Mouse (Mus musculus): ENCODE results near the gene Crhr1. TPM values are rescaled to one million over a fixed set of nuclear protein-coding genes. Genes with fewer than 3 reads are reported as not detected.

Crhr1 gene
- polyA plus RNA-seq, 1 experiment, result not detected

DNA sequence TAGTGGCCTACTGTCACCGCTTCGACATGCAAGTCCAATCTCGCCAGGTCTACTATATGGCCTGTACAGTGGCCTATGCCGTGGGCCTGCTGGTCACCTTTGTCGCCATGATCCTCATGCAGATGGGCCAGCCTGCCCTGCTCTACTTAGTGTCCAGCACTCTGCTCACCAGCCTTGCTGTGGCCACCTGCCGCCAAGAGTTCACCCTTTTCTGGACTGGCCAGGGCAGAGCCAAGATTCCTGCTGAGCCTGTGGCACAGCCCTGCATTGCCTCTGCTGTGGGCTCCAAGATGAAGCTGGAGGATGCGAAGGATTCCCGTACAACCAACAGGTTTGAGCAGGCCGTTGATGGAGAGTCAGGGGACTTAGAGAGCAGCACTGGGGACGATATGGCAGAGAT lies 55.1 kb downstream of the Crhr1 start:
- Histone ChIP-seq H3K4me1 (ENCODE audit: control insufficient read depth, insufficient read depth, insufficient read length, low read length) (no peaks in the 10 kb centered on the region), H3K4me3 (ENCODE audit: low read depth, low read length) (no peak overlapping the region), H3K27me3 (ENCODE audit: control insufficient read depth, insufficient read depth, low read length) (no peaks in the 10 kb centered on the region), H3K36me3 (ENCODE audit: control insufficient read depth, insufficient read depth, low read length) (no peaks in the 10 kb centered on the region), H3K27ac (ENCODE audit: insufficient read depth, low read depth, low read length) (no peak overlapping the region)
- TF ChIP-seq CTCF (IDR thresholded peaks at IDR 0.05; ENCODE audit: extremely low read depth, insufficient read length, insufficient replicate concordance, low read depth, low read length), result no peak
- TF ChIP-seq POLR2A (IDR thresholded peaks at IDR 0.05; ENCODE audit: low read depth, low read length), result no peak
- 92% methylated on average over 10 of the region's 10 CpGs for WGBS

DNA sequence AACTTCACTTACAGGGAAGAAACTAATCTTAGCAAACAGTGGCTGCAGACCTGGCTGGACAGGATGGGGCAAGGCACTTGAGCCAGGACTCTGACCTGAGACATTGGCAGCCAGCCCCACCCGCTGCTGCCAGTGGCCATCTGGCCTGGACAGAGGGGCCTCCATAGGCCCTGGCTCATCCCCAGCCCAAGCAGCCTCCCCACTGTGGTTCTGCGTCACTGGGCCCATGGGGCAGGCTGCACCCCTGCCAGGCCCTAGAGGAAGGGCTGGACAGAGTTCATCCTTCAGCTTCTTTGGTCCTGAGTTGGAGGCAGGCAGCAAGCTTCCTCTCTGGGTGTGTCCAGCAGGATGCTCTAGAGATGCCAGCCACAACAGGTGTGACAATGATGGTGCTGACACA lies 57.4 kb downstream of the Crhr1 start:
- H3K27ac ChIP-seq (ENCODE audit: insufficient read depth, low read depth, low read length), result no peak overlapping the region
- H3K36me3 ChIP-seq (ENCODE audit: control insufficient read depth, insufficient read depth, low read length), result no peaks in the 10 kb centered on the region
- TF ChIP-seq POLR2A (IDR thresholded peaks at IDR 0.05; ENCODE audit: low read depth, low read length) (no peak), CTCF (IDR thresholded peaks at IDR 0.05; ENCODE audit: extremely low read depth, insufficient read length, insufficient replicate concordance, low read depth, low read length) (no peak)
- no peaks in the 10 kb centered on the region for H3K27me3 ChIP-seq (ENCODE audit: control insufficient read depth, insufficient read depth, low read length)
- H3K4me3 ChIP-seq (ENCODE audit: low read depth, low read length), result no peak overlapping the region
- WGBS, result 64% methylated on average over 2 of the region's 2 CpGs
- H3K4me1 ChIP-seq (ENCODE audit: control insufficient read depth, insufficient read depth, insufficient read length, low read length), result no peaks in the 10 kb centered on the region

- no peaks in the 10 kb centered on the region for H3K27me3 ChIP-seq (ENCODE audit: control insufficient read depth, insufficient read depth, low read length)
- H3K27ac ChIP-seq (ENCODE audit: insufficient read depth, low read depth, low read length), result no peak overlapping the region
- no peak overlapping the region for H3K4me3 ChIP-seq (ENCODE audit: low read depth, low read length)
- H3K36me3 ChIP-seq (ENCODE audit: control insufficient read depth, insufficient read depth, low read length), result no peaks in the 10 kb centered on the region
- WGBS, result 69% methylated on average over 11 of the region's 11 CpGs
- TF ChIP-seq CTCF (IDR thresholded peaks at IDR 0.05; ENCODE audit: extremely low read depth, insufficient read length, insufficient replicate concordance, low read depth, low read length) (no peak), POLR2A (IDR thresholded peaks at IDR 0.05; ENCODE audit: low read depth, low read length) (no peak)
- H3K4me1 ChIP-seq (ENCODE audit: control insufficient read depth, insufficient read depth, insufficient read length, low read length), result no peaks in the 10 kb centered on the region
Observed at GRCm38 (mm10) chr11:104195382-104195781, 62.7 kb downstream of the Crhr1 start.

GRCm38 (mm10) chr11:104195791-104196190 lies 63.1 kb downstream of the Crhr1 start:
- H3K4me3 ChIP-seq (ENCODE audit: low read depth, low read length), result no peak overlapping the region
- no peaks in the 10 kb centered on the region for H3K36me3 ChIP-seq (ENCODE audit: control insufficient read depth, insufficient read depth, low read length)

DNA sequence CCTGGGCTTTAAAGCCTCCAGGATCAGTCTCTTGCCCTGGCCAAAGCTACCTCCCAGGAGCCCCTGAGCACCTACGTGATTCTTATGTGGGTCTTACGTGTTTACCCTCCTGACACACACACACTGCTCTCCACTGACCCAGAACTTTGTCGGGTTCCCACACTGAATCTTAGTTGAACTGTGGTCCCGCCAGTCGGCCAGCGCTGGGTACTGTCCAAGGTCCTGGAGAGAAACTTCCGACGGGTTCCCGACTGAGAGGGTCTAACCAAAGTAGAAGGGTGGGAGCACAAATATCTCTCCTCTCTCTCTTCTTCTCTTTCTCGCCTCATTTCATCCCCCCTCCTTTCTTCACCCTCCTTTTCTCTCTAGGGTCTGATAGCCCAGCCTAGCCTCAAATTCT lies 65.2 kb downstream of the Crhr1 start:
- no peak for TF ChIP-seq POLR2A (IDR thresholded peaks at IDR 0.05; ENCODE audit: low read depth, low read length)
- no peak for TF ChIP-seq CTCF (IDR thresholded peaks at IDR 0.05; ENCODE audit: extremely low read depth, insufficient read length, insufficient replicate concordance, low read depth, low read length)
- no peaks in the 10 kb centered on the region for H3K4me1 ChIP-seq (ENCODE audit: control insufficient read depth, insufficient read depth, insufficient read length, low read length)
- no peaks in the 10 kb centered on the region for H3K27me3 ChIP-seq (ENCODE audit: control insufficient read depth, insufficient read depth, low read length)
- H3K4me3 ChIP-seq (ENCODE audit: low read depth, low read length), result no peak overlapping the region
- 2% methylated on average over 10 of the region's 10 CpGs for WGBS
- no peak overlapping the region for H3K27ac ChIP-seq (ENCODE audit: insufficient read depth, low read depth, low read length)
- no peaks in the 10 kb centered on the region for H3K36me3 ChIP-seq (ENCODE audit: control insufficient read depth, insufficient read depth, low read length)

More at GRCm38 (mm10) chr11:104195791-104196190, 63.1 kb downstream of the Crhr1 start:
- TF ChIP-seq POLR2A (IDR thresholded peaks at IDR 0.05; ENCODE audit: low read depth, low read length), result no peak
- peak; percentile 54; the same call in 1 of the 2 replicates for TF ChIP-seq CTCF (IDR thresholded peaks at IDR 0.05; ENCODE audit: extremely low read depth, insufficient read length, insufficient replicate concordance, low read depth, low read length)
- no peaks in the 10 kb centered on the region for H3K4me1 ChIP-seq (ENCODE audit: control insufficient read depth, insufficient read depth, insufficient read length, low read length)
- H3K27ac ChIP-seq (ENCODE audit: insufficient read depth, low read depth, low read length), result no peak overlapping the region
- no peaks in the 10 kb centered on the region for H3K27me3 ChIP-seq (ENCODE audit: control insufficient read depth, insufficient read depth, low read length)
- 9% methylated on average over 9 of the region's 9 CpGs for WGBS

DNA sequence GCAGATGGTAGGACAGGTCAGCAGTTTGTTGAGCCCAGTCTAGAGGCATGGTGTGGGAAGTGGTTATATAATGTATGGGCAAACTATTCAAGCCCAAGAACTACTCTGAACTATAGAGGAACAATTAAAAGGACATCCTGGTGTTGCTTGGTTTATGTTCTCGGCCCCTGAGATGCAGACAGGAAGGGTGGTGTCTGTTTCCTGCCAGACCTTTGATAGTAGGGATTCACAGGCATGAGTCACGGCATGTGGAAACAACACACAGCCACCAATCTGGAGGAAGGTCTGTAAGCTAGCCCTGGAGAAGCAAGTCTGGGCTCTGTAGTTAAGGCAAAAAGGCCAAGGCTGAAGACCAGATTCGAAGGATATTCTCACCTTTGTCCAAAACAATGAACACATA lies 70.6 kb downstream of the Crhr1 start:
- WGBS, result 71% methylated on average over 3 of the region's 3 CpGs
- TF ChIP-seq CTCF (IDR thresholded peaks at IDR 0.05; ENCODE audit: extremely low read depth, insufficient read length, insufficient replicate concordance, low read depth, low read length) (no peak), POLR2A (IDR thresholded peaks at IDR 0.05; ENCODE audit: low read depth, low read length) (no peak)
- H3K27ac ChIP-seq (ENCODE audit: insufficient read depth, low read depth, low read length), result no peak overlapping the region
- no peak overlapping the region for H3K4me3 ChIP-seq (ENCODE audit: low read depth, low read length)
- H3K36me3 ChIP-seq (ENCODE audit: control insufficient read depth, insufficient read depth, low read length), result no peaks in the 10 kb centered on the region
- no peaks in the 10 kb centered on the region for H3K27me3 ChIP-seq (ENCODE audit: control insufficient read depth, insufficient read depth, low read length)
- no peaks in the 10 kb centered on the region for H3K4me1 ChIP-seq (ENCODE audit: control insufficient read depth, insufficient read depth, insufficient read length, low read length)

- Histone ChIP-seq H3K4me3 (ENCODE audit: low read depth, low read length) (no peak overlapping the region), H3K4me1 (ENCODE audit: control insufficient read depth, insufficient read depth, insufficient read length, low read length) (no peaks in the 10 kb centered on the region), H3K27ac (ENCODE audit: insufficient read depth, low read depth, low read length) (no peak overlapping the region), H3K27me3 (ENCODE audit: control insufficient read depth, insufficient read depth, low read length) (no peaks in the 10 kb centered on the region), H3K36me3 (ENCODE audit: control insufficient read depth, insufficient read depth, low read length) (no peaks in the 10 kb centered on the region)
- no peak for TF ChIP-seq CTCF (IDR thresholded peaks at IDR 0.05; ENCODE audit: extremely low read depth, insufficient read length, insufficient replicate concordance, low read depth, low read length)
- TF ChIP-seq POLR2A (IDR thresholded peaks at IDR 0.05; ENCODE audit: low read depth, low read length), result no peak
- 77% methylated on average over 4 of the region's 4 CpGs for WGBS
Observed at GRCm38 (mm10) chr11:104206573-104206972, 73.9 kb downstream of the Crhr1 start.

DNA sequence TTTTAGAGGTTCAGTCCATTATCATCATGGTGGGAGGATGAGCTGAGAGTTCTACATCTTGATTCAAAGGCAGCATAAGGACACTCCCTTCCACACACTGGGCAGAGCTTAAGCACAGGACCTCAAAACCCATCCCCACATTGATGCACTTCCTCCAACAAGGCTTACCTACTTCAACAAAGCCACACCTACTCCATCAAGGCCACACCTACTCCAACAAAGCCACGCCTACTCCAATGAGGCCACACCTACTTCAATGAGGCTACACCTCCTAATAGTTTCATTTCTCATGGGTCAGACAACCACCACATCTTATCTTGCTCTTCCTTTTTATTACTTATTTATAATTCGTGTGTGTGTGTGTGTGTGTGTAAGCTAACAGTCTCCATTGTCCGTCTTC lies 76.4 kb downstream of the Crhr1 start:
- H3K36me3 ChIP-seq (ENCODE audit: control insufficient read depth, insufficient read depth, low read length), result no peaks in the 10 kb centered on the region
- H3K27ac ChIP-seq (ENCODE audit: insufficient read depth, low read depth, low read length), result no peak overlapping the region
- no peaks in the 10 kb centered on the region for H3K27me3 ChIP-seq (ENCODE audit: control insufficient read depth, insufficient read depth, low read length)
- 29% methylated on average over 3 of the region's 3 CpGs for WGBS
- no peak overlapping the region for H3K4me3 ChIP-seq (ENCODE audit: low read depth, low read length)
- TF ChIP-seq POLR2A (IDR thresholded peaks at IDR 0.05; ENCODE audit: low read depth, low read length) (no peak), CTCF (IDR thresholded peaks at IDR 0.05; ENCODE audit: extremely low read depth, insufficient read length, insufficient replicate concordance, low read depth, low read length) (no peak)
- H3K4me1 ChIP-seq (ENCODE audit: control insufficient read depth, insufficient read depth, insufficient read length, low read length), result no peaks in the 10 kb centered on the region
